Mouse (Mus musculus) heart, adult 2 months (tissue): ENCODE data around the gene Sema3a. TPM values are rescaled to one million over a fixed set of nuclear protein-coding genes. Genes with fewer than 3 reads are reported as not detected.

Experiments
- DNase-seq, 2 experiments: peaks; one replicate each; pipeline ENCODE4 v3.0.0; 2021
- H3K27ac ChIP-seq: fragments of 200-600 bp; 2 replicates; pipeline ENCODE4 v1.8.1; 2022
- H3K27me3 ChIP-seq: fragments of 200-500 bp; 2 replicates; pipeline ENCODE4 v1.6.1; 2012; ENCODE audit warnings: mild to moderate bottlenecking, low read length, inconsistent platforms, mixed read lengths; ENCODE audit not compliant: control insufficient read depth, insufficient read depth
- H3K36me3 ChIP-seq: fragments of 200-500 bp; 2 replicates; pipeline ENCODE4 v1.6.1; 2012; ENCODE audit warnings: low read length, inconsistent platforms; ENCODE audit not compliant: control insufficient read depth, insufficient read depth
- H3K4me1 ChIP-seq: fragments of 200-500 bp; 2 replicates; pipeline ENCODE4 v1.6.1; 2011; ENCODE audit warnings: low read length; ENCODE audit not compliant: control insufficient read depth, insufficient read depth
- H3K4me3 ChIP-seq: fragments of 200-600 bp; 2 replicates; pipeline ENCODE4 v1.8.1; 2022
- H3K79me2 ChIP-seq: fragments of 200-500 bp; replicated peaks from 2 replicates; pipeline ENCODE4 v1.6.1; 2012; ENCODE audit warnings: mild to moderate bottlenecking, inconsistent platforms, low read length, moderate library complexity, mixed read lengths; ENCODE audit not compliant: control insufficient read depth, insufficient read depth
- H3K9ac ChIP-seq: fragments of 200-500 bp; 2 replicates; pipeline ENCODE4 v1.6.1; 2012; ENCODE audit warnings: low read depth, mild to moderate bottlenecking, control low read depth, inconsistent platforms, low read length, mixed read lengths
- CTCF ChIP-seq: fragments of 200-600 bp; IDR thresholded peaks from 2 replicates; pipeline ENCODE4 v1.8.1; 2022; ENCODE audit warnings: antibody characterized with exemption, mild to moderate bottlenecking, moderate library complexity
- EP300 ChIP-seq: fragments of 200-500 bp; IDR thresholded peaks from 2 replicates; pipeline ENCODE4 v1.6.1; 2011; ENCODE audit warnings: low read depth, low read length, control low read depth; ENCODE audit not compliant: insufficient read depth
- POLR2A ChIP-seq: fragments of 200-500 bp; IDR thresholded peaks from 2 replicates; pipeline ENCODE4 v1.6.1; 2011; ENCODE audit warnings: mild to moderate bottlenecking, low read depth, low read length, control low read depth; ENCODE audit not compliant: insufficient read depth
- WGBS: fragments of 180-500 bp; shearing (Covaris S2); methylation state at CpG from one replicate; pipeline ENCODE4 v1.1.7; 2018; 5-methylcytosine and 5-hydroxymethylcytosine counted together
- intact Hi-C: fragments of 180-260 bp; cut with DNase I; formaldehyde crosslinking; loops from one replicate; pipeline ENCODE4 v1.15.1; 2025
- polyA plus RNA-seq: library from polyadenylated mRNA; depleted of rRNA; stranded (reverse); fragments of >200 nt; gene quantifications from 2 replicates; pipeline ENCODE4 v1.2.3, GENCODE M21; 2012
- total RNA-seq, 2 experiments: library from RNA; stranded (reverse); gene quantifications; 2 replicates each; pipeline ENCODE4 v1.2.3; 2021

Sema3a gene
- total and polyA plus RNA-seq, 3 experiments, result 0.55 to 1.8 (median 1.4) TPM

- intact Hi-C loops, result no loop called here
- no peak overlapping the region for H3K4me3 ChIP-seq
- no peak overlapping the region for H3K27ac ChIP-seq
- H3K4me1 ChIP-seq, result no peaks in the 10 kb centered on the region
- TF ChIP-seq CTCF, result no peak
- no peaks in the 10 kb centered on the region for H3K27me3 ChIP-seq
- 90% methylated on average over 1 of the region's 1 CpGs for WGBS
- H3K79me2 ChIP-seq, result no peaks in the 10 kb centered on the region
- no peak for DNase-seq
- no peak overlapping the region for H3K9ac ChIP-seq
- H3K36me3 ChIP-seq, result no peaks in the 10 kb centered on the region
Measured at GRCm38 (mm10) chr5:13337665-13338064, 212.5 kb downstream of the Sema3a start.

GRCm38 (mm10) chr5:13347068-13347467 is 221.9 kb downstream of the Sema3a start:
- Histone ChIP-seq H3K4me1 (no peaks in the 10 kb centered on the region), H3K9ac (no peak overlapping the region), H3K36me3 (no peaks in the 10 kb centered on the region), H3K27me3 (no peaks in the 10 kb centered on the region), H3K27ac (no peak overlapping the region), H3K79me2 (no peaks in the 10 kb centered on the region), H3K4me3 (no peak overlapping the region)
- intact Hi-C loops, result no loop called here
- no peak for DNase-seq
- WGBS, result 73% methylated on average over 4 of the region's 4 CpGs
- TF ChIP-seq CTCF (no peak), POLR2A (no peak), EP300 (no peak)

GRCm38 (mm10) chr5:13351611-13352010 is 226.4 kb downstream of the Sema3a start:
- H3K9ac ChIP-seq, result no peak overlapping the region

GRCm38 (mm10) chr5:13352995-13353394 is 227.8 kb downstream of the Sema3a start:
- no peak for DNase-seq
- Histone ChIP-seq H3K27me3 (no peaks in the 10 kb centered on the region), H3K9ac (no peak overlapping the region), H3K79me2 (no peaks in the 10 kb centered on the region), H3K4me1 (no peaks in the 10 kb centered on the region), H3K36me3 (no peaks in the 10 kb centered on the region), H3K27ac (no peak overlapping the region), H3K4me3 (no peak overlapping the region)
- intact Hi-C loops, result no loop called here
- no peak for TF ChIP-seq CTCF
- no peak for TF ChIP-seq EP300
- no peak for TF ChIP-seq POLR2A
- 75% methylated on average over 1 of the region's 1 CpGs for WGBS

More at GRCm38 (mm10) chr5:13351611-13352010, 226.4 kb downstream of the Sema3a start:
- TF ChIP-seq CTCF, result no peak
- TF ChIP-seq POLR2A, result no peak
- TF ChIP-seq EP300, result no peak
- WGBS, result 50% methylated on average over 4 of the region's 4 CpGs
- H3K27ac ChIP-seq, result no peak overlapping the region
- H3K79me2 ChIP-seq, result no peaks in the 10 kb centered on the region
- H3K36me3 ChIP-seq, result no peaks in the 10 kb centered on the region
- intact Hi-C loops, result no loop called here
- DNase-seq, result no peak
- H3K27me3 ChIP-seq, result no peaks in the 10 kb centered on the region
- H3K4me3 ChIP-seq, result no peak overlapping the region
- H3K4me1 ChIP-seq, result no peaks in the 10 kb centered on the region

- no peak overlapping the region for H3K4me3 ChIP-seq
- H3K27me3 ChIP-seq, result no peaks in the 10 kb centered on the region
- H3K4me1 ChIP-seq, result no peaks in the 10 kb centered on the region
- no peak for DNase-seq
- H3K36me3 ChIP-seq, result no peaks in the 10 kb centered on the region
- no peak overlapping the region for H3K9ac ChIP-seq
- TF ChIP-seq CTCF (no peak), EP300 (no peak), POLR2A (no peak)
- H3K79me2 ChIP-seq, result no peaks in the 10 kb centered on the region
- intact Hi-C loops, result no loop called here
- no peak overlapping the region for H3K27ac ChIP-seq
- whole genome bisulfite sequencing, result 74% methylated on average over 1 of the region's 1 CpGs
Measured at GRCm38 (mm10) chr5:13353539-13353938, 228.3 kb downstream of the Sema3a start.

GRCm38 (mm10) chr5:13354913-13355312 is 229.7 kb downstream of the Sema3a start:
- Histone ChIP-seq H3K9ac (no peak overlapping the region), H3K4me1 (no peaks in the 10 kb centered on the region), H3K79me2 (no peaks in the 10 kb centered on the region), H3K27me3 (no peaks in the 10 kb centered on the region), H3K27ac (no peak overlapping the region), H3K4me3 (no peak overlapping the region), H3K36me3 (no peaks in the 10 kb centered on the region)
- DNase-seq, result no peak
- intact Hi-C loops, result no loop called here
- TF ChIP-seq POLR2A, result no peak
- no peak for TF ChIP-seq CTCF
- no peak for TF ChIP-seq EP300
- WGBS, result 75% methylated on average over 1 of the region's 1 CpGs
